Mouse (Mus musculus): ENCODE data around the gene Tjp2. TPM values are rescaled to one million over a fixed set of nuclear protein-coding genes. Genes with fewer than 3 reads are reported as not detected.

The Tjp2 gene
- polyA plus RNA-seq (2012; rRNA removed): 2.9 and 3.2 TPM in 2 replicates

GRCm38 (mm10) chr19:24224500-24225304 is at the start of gene Tjp2:
Gene Tjp2, minus strand, starts transcription at chr19:24225030.

Other genes starting within 250 kb of the Tjp2 start
- gene Fam189a2, start 194.0 kb downstream of the Tjp2 start, polyA plus RNA-seq (2012; rRNA removed): 0.25 and 0.29 TPM in 2 replicates
- 21.7 and 25.8 TPM in 2 replicates for gene Fxn, start 55.6 kb upstream of the Tjp2 start, polyA plus RNA-seq (2012; rRNA removed)